Mouse (Mus musculus): ENCODE measurements around the gene Sptssa. TPM values are rescaled to one million over a fixed set of nuclear protein-coding genes. Genes with fewer than 3 reads are reported as not detected.
"Not testable (repeated sequence)": the region's sequence is repeated elsewhere in the genome, so short reads cannot be mapped to it uniquely, and the experiment has no call there.

Sptssa gene
- total and polyA plus RNA-seq, 3 experiments = 34.0 to 125 (median 66.7) TPM

DNA sequence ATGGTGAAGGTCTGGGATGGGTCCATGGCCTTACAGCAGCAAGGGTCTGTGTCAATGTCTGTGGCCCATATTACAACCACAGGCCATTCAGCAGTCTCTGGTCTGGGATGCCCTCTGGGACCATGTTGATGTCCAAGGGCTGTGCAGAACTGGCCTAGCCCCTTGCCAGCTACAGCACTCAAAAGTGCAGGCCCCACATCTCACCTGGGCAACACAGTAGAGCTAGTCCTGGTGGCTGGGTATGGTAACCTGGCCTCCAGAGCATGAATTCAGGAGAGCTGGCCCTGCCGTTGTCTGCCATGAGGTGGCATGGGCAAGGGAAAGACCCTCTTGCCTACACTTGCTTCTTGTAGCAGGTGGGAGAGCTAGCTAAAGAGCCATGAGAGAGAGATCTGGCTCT lies 11.8 kb upstream of the Sptssa start:
- Histone ChIP-seq H3K36me3 (replicated peaks in 1 of 2; ENCODE audit: control insufficient read depth in 1 of 2, insufficient read depth in 1 of 2, low read length in 1 of 2) (peaks cover 26 to 38% of the 10 kb centered on the region in 2 experiments), H3K4me1 (ENCODE audit: control insufficient read depth in 1 of 2, insufficient read depth in 2 of 2) (no peaks in the 10 kb centered on the region), H3K4me2 (ENCODE audit: insufficient read depth, low read depth, poor library complexity, severe bottlenecking) (no peak overlapping the region), H3K79me2 (replicated peaks; ENCODE audit: control insufficient read depth, extremely low read depth, insufficient read depth, poor library complexity, severe bottlenecking) (no peaks in the 10 kb centered on the region), H3K4me3 (replicated peaks in 1 of 3; ENCODE audit: low read depth in 2 of 3, low read length in 2 of 3, poor library complexity in 1 of 3) (no peak overlapping the region), H3K27me3 (replicated peaks) (no peaks in the 10 kb centered on the region), H3K9ac (ENCODE audit: insufficient read depth, low read depth) (no peak overlapping the region), H3K27ac (ENCODE audit: insufficient read depth, low read depth) (no peak overlapping the region), H3K9me3 (replicated peaks; ENCODE audit: low read length) (no peaks in the 10 kb centered on the region)
- in situ Hi-C loops (cut with MboI; ENCODE audit: low pct_ligation_motif_present, low pct_unique_long_range_greater_than_20kb, low sequenced_read_pairs) = no loop called here
- TF ChIP-seq POLR2A (IDR thresholded peaks at IDR 0.05; ENCODE audit: low read depth, low read length) (no peak), MAZ (IDR thresholded peaks at IDR 0.05; ENCODE audit: low read depth, low read length) (no peak), TCF12 (IDR thresholded peaks at IDR 0.05; ENCODE audit: low read depth, low read length) (no peak), RCOR1 (conservative IDR thresholded peaks at IDR 0.05; ENCODE audit: low read depth, low read length) (no peak), SMC3 (IDR thresholded peaks at IDR 0.05; ENCODE audit: low read depth, low read length) (no peak), NELFE (IDR thresholded peaks at IDR 0.05; ENCODE audit: low read depth, low read length) (no peak), CHD2 (IDR thresholded peaks at IDR 0.05; ENCODE audit: low read length) (no peak)
- no peak for DNase-seq (ENCODE audit: extremely low read depth)
- dilution Hi-C loops (cut with MboI; ENCODE audit: extremely low pct_ligation_motif_present, extremely low pct_unique_long_range_greater_than_20kb, low sequenced_read_pairs) = no loop called here

DNA sequence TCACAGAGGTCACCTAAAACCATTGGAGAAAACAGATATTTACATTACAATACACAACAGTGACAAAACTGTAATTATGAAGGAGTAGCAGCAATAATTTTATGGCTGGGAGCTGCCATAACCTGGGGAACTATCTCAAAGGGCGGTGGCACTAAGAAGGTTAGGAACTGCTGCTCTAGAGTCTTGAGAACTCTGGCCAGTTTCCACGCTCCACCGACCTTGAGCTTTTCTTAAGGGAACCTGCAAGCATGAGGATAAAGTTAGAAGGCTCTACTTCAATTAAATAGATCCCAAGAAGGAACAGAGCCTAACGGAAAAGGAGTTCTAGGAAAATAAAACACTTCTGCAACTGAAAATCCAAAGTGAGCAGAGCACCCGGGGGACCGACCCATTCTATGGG lies 9.2 kb upstream of the Sptssa start:
- no peak overlapping the region for H3K4me3 ChIP-seq (replicated peaks in 1 of 3; ENCODE audit: low read depth in 2 of 3, low read length in 2 of 3, poor library complexity in 1 of 3)
- DNase-seq (ENCODE audit: extremely low read depth) = no peak
- in situ Hi-C loops (cut with MboI; ENCODE audit: low pct_ligation_motif_present, low pct_unique_long_range_greater_than_20kb, low sequenced_read_pairs) = no loop called here
- TF ChIP-seq USF2 (conservative IDR thresholded peaks at IDR 0.05; ENCODE audit: low read depth, low read length) = no peak
- TF ChIP-seq MAZ (IDR thresholded peaks at IDR 0.05; ENCODE audit: low read depth, low read length) = no peak
- no peak for TF ChIP-seq USF1 (IDR thresholded peaks at IDR 0.05; ENCODE audit: low read depth, low read length)
- TF ChIP-seq POLR2A (IDR thresholded peaks at IDR 0.05; ENCODE audit: low read depth, low read length) = no peak
- no peak for TF ChIP-seq JUN (IDR thresholded peaks at IDR 0.05; ENCODE audit: insufficient read depth, low read depth, low read length)
- no peak for TF ChIP-seq GABPA (IDR thresholded peaks at IDR 0.05; ENCODE audit: insufficient replicate concordance, low read depth, low read length)
- TF ChIP-seq BHLHE40 (IDR thresholded peaks at IDR 0.05; ENCODE audit: low read depth, low read length) = no peak
- no peak for TF ChIP-seq JUND (conservative IDR thresholded peaks at IDR 0.05; ENCODE audit: low read depth, low read length)
- TF ChIP-seq TBP (conservative IDR thresholded peaks at IDR 0.05; ENCODE audit: low read depth, low read length) = no peak
- no peaks in the 10 kb centered on the region for H3K27me3 ChIP-seq (replicated peaks)
- no peaks in the 10 kb centered on the region for H3K79me2 ChIP-seq (replicated peaks; ENCODE audit: control insufficient read depth, extremely low read depth, insufficient read depth, poor library complexity, severe bottlenecking)
- no peak overlapping the region for H3K4me2 ChIP-seq (ENCODE audit: insufficient read depth, low read depth, poor library complexity, severe bottlenecking)
- no peaks in the 10 kb centered on the region for H3K9me3 ChIP-seq (replicated peaks; ENCODE audit: low read length)
- peaks cover 9 to 17% of the 10 kb centered on the region in 2 experiments for H3K36me3 ChIP-seq (replicated peaks in 1 of 2; ENCODE audit: control insufficient read depth in 1 of 2, insufficient read depth in 1 of 2, low read length in 1 of 2)
- dilution Hi-C loops (cut with MboI; ENCODE audit: extremely low pct_ligation_motif_present, extremely low pct_unique_long_range_greater_than_20kb, low sequenced_read_pairs) = no loop called here
- H3K27ac ChIP-seq (ENCODE audit: insufficient read depth, low read depth) = no peak overlapping the region
- H3K4me1 ChIP-seq (ENCODE audit: control insufficient read depth in 1 of 2, insufficient read depth in 2 of 2) = no peaks in the 10 kb centered on the region
- no peak overlapping the region for H3K9ac ChIP-seq (ENCODE audit: insufficient read depth, low read depth)

DNA sequence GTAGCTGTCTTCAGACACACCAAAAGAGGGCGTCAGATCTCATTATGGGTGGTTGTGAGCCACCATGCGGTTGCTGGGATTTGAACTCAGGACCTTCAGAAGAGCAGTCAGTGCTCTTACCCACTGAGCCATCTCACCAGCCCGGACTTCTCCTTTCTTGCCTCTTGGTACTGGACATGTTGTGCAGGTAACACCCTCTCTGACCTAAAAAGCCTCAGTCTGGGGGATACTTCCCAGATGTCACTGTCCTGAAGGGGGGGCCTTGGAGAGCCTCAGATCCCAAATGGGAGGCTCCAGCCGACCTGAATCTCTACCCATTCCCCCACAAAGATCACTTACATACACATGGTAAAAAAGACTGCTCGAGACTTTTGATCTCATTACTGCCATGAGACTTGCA lies 5.1 kb upstream of the Sptssa start:
- in situ Hi-C loops (cut with MboI; ENCODE audit: low pct_ligation_motif_present, low pct_unique_long_range_greater_than_20kb, low sequenced_read_pairs); dilution Hi-C loops (cut with MboI; ENCODE audit: extremely low pct_ligation_motif_present, extremely low pct_unique_long_range_greater_than_20kb, low sequenced_read_pairs): not testable (repeated sequence)

More for the DNA sequence above, 5.1 kb upstream of the Sptssa start:
- not testable (repeated sequence) for H3K79me2 ChIP-seq (replicated peaks; ENCODE audit: control insufficient read depth, extremely low read depth, insufficient read depth, poor library complexity, severe bottlenecking); H3K4me2 ChIP-seq (ENCODE audit: insufficient read depth, low read depth, poor library complexity, severe bottlenecking); H3K27me3 ChIP-seq (replicated peaks); H3K9me3 ChIP-seq (replicated peaks; ENCODE audit: low read length); H3K9ac ChIP-seq (ENCODE audit: insufficient read depth, low read depth); H3K27ac ChIP-seq (ENCODE audit: insufficient read depth, low read depth); H3K36me3 ChIP-seq (replicated peaks in 1 of 2; ENCODE audit: control insufficient read depth in 1 of 2, insufficient read depth in 1 of 2, low read length in 1 of 2); H3K4me3 ChIP-seq (replicated peaks in 1 of 3; ENCODE audit: low read depth in 2 of 3, low read length in 2 of 3, poor library complexity in 1 of 3); DNase-seq (ENCODE audit: extremely low read depth)
- H3K4me1 ChIP-seq (ENCODE audit: control insufficient read depth in 1 of 2, insufficient read depth in 2 of 2) = peaks cover 0 to 25% of the 10 kb centered on the region in 2 experiments; a peak in 2 of 4 replicates

All from CH12.LX (cell line).